Mouse (Mus musculus) gastrocnemius, adult 2 months (tissue): Measurements from ENCODE around the gene Gm20388. TPM values are rescaled to one million over a fixed set of nuclear protein-coding genes. Genes with fewer than 3 reads are reported as not detected.
A peak's percentile ranks its signal among the peaks of the same experiment; 100 is the strongest.

Experiments used
- DNase-seq: peaks from one replicate; pipeline ENCODE4 v3.0.0; 2022
- H3K27ac ChIP-seq: fragments of 200-600 bp; 2 replicates; pipeline ENCODE4 v1.8.1; 2022; ENCODE audit warnings: mild to moderate bottlenecking
- H3K4me3 ChIP-seq: fragments of 200-600 bp; 2 replicates; pipeline ENCODE4 v1.8.1; 2022; ENCODE audit warnings: mild to moderate bottlenecking, moderate library complexity
- CTCF ChIP-seq: fragments of 200-600 bp; IDR thresholded peaks from 2 replicates; pipeline ENCODE4 v1.8.1; 2022; ENCODE audit warnings: antibody characterized with exemption, mild to moderate bottlenecking, moderate library complexity
- intact Hi-C: fragments of 180-260 bp; cut with DNase I; formaldehyde crosslinking; loops from one replicate; pipeline ENCODE4 v1.15.1; 2025
- total RNA-seq, 2 experiments: library from RNA; stranded (reverse); gene quantifications; 2 replicates each; pipeline ENCODE4 v1.2.3; 2021

Gm20388 gene
- total RNA-seq, 2 experiments from 2014 or later, result 6.1 to 15.0 TPM

GRCm38 (mm10) chr8:123103285-123103684 lies 3192.6 kb downstream of the Gm20388 start:
- intact Hi-C loops, result loop anchor here (5.0 kb wide), 1 partner anchor 109 kb away; the partner anchor contains the start of genes Chmp1a and Spata33

GRCm38 (mm10) chr8:123104046-123104767 lies 3193.6 kb downstream of the Gm20388 start:
- H3K27ac ChIP-seq, result peak overlapping the region; percentile 96; the same call in 1 of the 2 replicates
- no peak for DNase-seq
- H3K4me3 ChIP-seq, result peak overlapping the region; percentile 92
- intact Hi-C loops, result loop anchor here (5.0 kb wide), 1 partner anchor 108 kb away; the partner anchor contains the start of genes Chmp1a and Spata33
- TF ChIP-seq CTCF, result no peak

More at GRCm38 (mm10) chr8:123103285-123103684, 3192.6 kb downstream of the Gm20388 start:
- no peak for TF ChIP-seq CTCF
- Histone ChIP-seq H3K27ac (peak overlapping the region; percentile 96), H3K4me3 (peak overlapping the region; percentile 92)
- DNase-seq, result no peak

- peak; percentile 61 for TF ChIP-seq CTCF
- H3K4me3 ChIP-seq, result no peak overlapping the region
- no peak overlapping the region for H3K27ac ChIP-seq
- DNase-seq, result no peak
- intact Hi-C loops, result loop anchor here (2.0 kb wide), 1 partner anchor 85 kb away; no protein-coding TSS in a partner anchor
Observed at GRCm38 (mm10) chr8:123105553-123106326, 3195.1 kb downstream of the Gm20388 start.

GRCm38 (mm10) chr8:123106531-123106930 lies 3195.9 kb downstream of the Gm20388 start:
- TF ChIP-seq CTCF, result peak; percentile 57
- DNase-seq, result no peak
- Histone ChIP-seq H3K27ac (no peak overlapping the region), H3K4me3 (no peak overlapping the region)
- intact Hi-C loops, result loop anchor here (2.0 kb wide), 1 partner anchor 84 kb away; no protein-coding TSS in a partner anchor

GRCm38 (mm10) chr8:123108010-123108409 lies 3197.4 kb downstream of the Gm20388 start:
- intact Hi-C loops, result no loop called here
- no peak overlapping the region for H3K27ac ChIP-seq
- DNase-seq, result no peak
- TF ChIP-seq CTCF, result peak; percentile 55
- no peak overlapping the region for H3K4me3 ChIP-seq

GRCm38 (mm10) chr8:123108953-123109352 lies 3198.3 kb downstream of the Gm20388 start:
- Histone ChIP-seq H3K4me3 (no peak overlapping the region), H3K27ac (no peak overlapping the region)
- no peak for DNase-seq
- intact Hi-C loops, result no loop called here
- no peak for TF ChIP-seq CTCF

- peak; percentile 72 for TF ChIP-seq CTCF
- H3K27ac ChIP-seq, result no peak overlapping the region
- no peak overlapping the region for H3K4me3 ChIP-seq
- intact Hi-C loops, result no loop called here
- peak; percentile 62 for DNase-seq
Observed at GRCm38 (mm10) chr8:123110649-123111048, 3200.0 kb downstream of the Gm20388 start.

GRCm38 (mm10) chr8:123112892-123113291 lies 3202.3 kb downstream of the Gm20388 start:
- H3K4me3 ChIP-seq, result no peak overlapping the region
- TF ChIP-seq CTCF, result no peak
- no peak for DNase-seq
- no peak overlapping the region for H3K27ac ChIP-seq
- intact Hi-C loops, result no loop called here

- Histone ChIP-seq H3K4me3 (no peak overlapping the region), H3K27ac (no peak overlapping the region)
- intact Hi-C loops, result no loop called here
- no peak for TF ChIP-seq CTCF
- DNase-seq, result no peak
Observed at GRCm38 (mm10) chr8:123113908-123114469, 3203.3 kb downstream of the Gm20388 start.

- TF ChIP-seq CTCF, result no peak
- DNase-seq, result no peak
- intact Hi-C loops, result no loop called here
- Histone ChIP-seq H3K4me3 (no peak overlapping the region), H3K27ac (no peak overlapping the region)
Observed at GRCm38 (mm10) chr8:123114644-123115043, 3204.0 kb downstream of the Gm20388 start.

GRCm38 (mm10) chr8:123117127-123117731 lies 3206.6 kb downstream of the Gm20388 start, which contains the start of gene Cpne7:
Gene Cpne7 (plus strand): TSS chr8:123117374.
- no peak within 1 kb of the TSS for H3K27ac ChIP-seq
- intact Hi-C loops, result no loop called here
- H3K4me3 ChIP-seq, result peak within 1 kb of the TSS; percentile 73
- DNase-seq, result no peak
- TF ChIP-seq CTCF, result no peak

GRCm38 (mm10) chr8:123117744-123118143 lies 3207.1 kb downstream of the Gm20388 start:
- peak overlapping the region; percentile 73 for H3K4me3 ChIP-seq
- intact Hi-C loops, result no loop called here
- H3K27ac ChIP-seq, result no peak overlapping the region
- DNase-seq, result no peak
- no peak for TF ChIP-seq CTCF
